Mouse (Mus musculus) embryonic facial prominence, embryonic 10.5 days (tissue): ENCODE results near the gene Plcb4. TPM values are rescaled to one million over a fixed set of nuclear protein-coding genes. Genes with fewer than 3 reads are reported as not detected.
"Not testable (repeated sequence)": the region's sequence is repeated elsewhere in the genome, so short reads cannot be mapped to it uniquely, and the experiment has no call there.

Experiments used
- DNase-seq: peaks from one replicate; pipeline ENCODE4 v3.0.0-alpha.2; 2017; ENCODE audit warnings: low spot score
- H3K27ac ChIP-seq: fragments of 300-500 bp; sonication (generic); replicated peaks from 2 replicates; pipeline ENCODE4 v1.5.1; 2016; ENCODE audit warnings: mild to moderate bottlenecking
- H3K27me3 ChIP-seq: fragments of 300-500 bp; sonication (generic); replicated peaks from 2 replicates; pipeline ENCODE4 v1.6.1; 2016; ENCODE audit warnings: low read depth, mild to moderate bottlenecking; ENCODE audit not compliant: poor library complexity, severe bottlenecking
- H3K36me3 ChIP-seq: fragments of 300-500 bp; sonication (generic); replicated peaks from 2 replicates; pipeline ENCODE4 v1.6.1; 2016; ENCODE audit warnings: mild to moderate bottlenecking, moderate library complexity
- H3K4me1 ChIP-seq: fragments of 300-500 bp; sonication (generic); 2 replicates; pipeline ENCODE4 v1.6.1; 2016
- H3K4me3 ChIP-seq: fragments of 300-500 bp; sonication (generic); 2 replicates; pipeline ENCODE4 v1.5.1; 2016; ENCODE audit warnings: mild to moderate bottlenecking, moderate library complexity
- H3K9me3 ChIP-seq: fragments of 300-500 bp; sonication (generic); 2 replicates; pipeline ENCODE4 v1.6.1; 2016; ENCODE audit warnings: mild to moderate bottlenecking
- WGBS: fragments of 180-500 bp; shearing (Covaris S2); methylation state at CpG from one replicate; pipeline ENCODE4 v1.1.7; 2016; 5-methylcytosine and 5-hydroxymethylcytosine counted together
- polyA plus RNA-seq: library from polyadenylated mRNA; unstranded; fragments of >200 nt; fragmentation: Nextera tagmentation; extraction: Ambion mirVana; gene quantifications from 2 replicates; pipeline ENCODE4 v1.2.1, GENCODE M21; 2016

Gene Plcb4
- polyA plus RNA-seq, 1 experiment from 2014 or later: 16.1 TPM

- Histone ChIP-seq H3K27me3 (no peaks in the 10 kb centered on the region), H3K27ac (no peak overlapping the region), H3K4me1 (peaks cover 9% of the 10 kb centered on the region), H3K9me3 (no peaks in the 10 kb centered on the region), H3K4me3 (no peak overlapping the region), H3K36me3 (no peaks in the 10 kb centered on the region)
- WGBS: 84% methylated on average over 6 of the region's 6 CpGs
- DNase-seq: no peak
Observed at GRCm38 (mm10) chr2:135885607-135886006, 226.8 kb downstream of the Plcb4 start.

GRCm38 (mm10) chr2:135886081-135886679 lies 227.4 kb downstream of the Plcb4 start:
- DNase-seq: no peak
- WGBS: 89% methylated on average over 9 of the region's 9 CpGs

GRCm38 (mm10) chr2:135887805-135888204 lies 229.0 kb downstream of the Plcb4 start:
- no peak for DNase-seq
- Histone ChIP-seq H3K4me3 (no peak overlapping the region), H3K27me3 (no peaks in the 10 kb centered on the region), H3K4me1 (no peaks in the 10 kb centered on the region), H3K36me3 (no peaks in the 10 kb centered on the region), H3K27ac (no peak overlapping the region), H3K9me3 (no peaks in the 10 kb centered on the region)
- 85% methylated on average over 2 of the region's 2 CpGs for WGBS

More at GRCm38 (mm10) chr2:135886081-135886679, 227.4 kb downstream of the Plcb4 start:
- H3K4me3 ChIP-seq: no peak overlapping the region
- no peaks in the 10 kb centered on the region for H3K9me3 ChIP-seq
- H3K36me3 ChIP-seq: no peaks in the 10 kb centered on the region
- no peaks in the 10 kb centered on the region for H3K27me3 ChIP-seq
- H3K27ac ChIP-seq: no peak overlapping the region
- H3K4me1 ChIP-seq: peaks cover 9% of the 10 kb centered on the region

- Histone ChIP-seq H3K36me3 (no peaks in the 10 kb centered on the region), H3K4me3 (no peak overlapping the region), H3K27me3 (no peaks in the 10 kb centered on the region), H3K4me1 (no peaks in the 10 kb centered on the region), H3K27ac (no peak overlapping the region), H3K9me3 (no peaks in the 10 kb centered on the region)
- DNase-seq: no peak
- 87% methylated on average over 4 of the region's 4 CpGs for WGBS
Observed at GRCm38 (mm10) chr2:135888206-135888605, 229.4 kb downstream of the Plcb4 start.

GRCm38 (mm10) chr2:135888767-135889166 lies 230.0 kb downstream of the Plcb4 start:
- WGBS: 82% methylated on average over 10 of the region's 10 CpGs

GRCm38 (mm10) chr2:135890083-135890482 lies 231.3 kb downstream of the Plcb4 start:
- WGBS: 82% methylated on average over 1 of the region's 1 CpGs
- no peaks in the 10 kb centered on the region for H3K36me3 ChIP-seq
- no peak overlapping the region for H3K27ac ChIP-seq
- no peak overlapping the region for H3K4me3 ChIP-seq
- no peaks in the 10 kb centered on the region for H3K4me1 ChIP-seq
- H3K9me3 ChIP-seq: no peaks in the 10 kb centered on the region
- no peaks in the 10 kb centered on the region for H3K27me3 ChIP-seq
- DNase-seq: no peak

More at GRCm38 (mm10) chr2:135888767-135889166, 230.0 kb downstream of the Plcb4 start:
- no peak for DNase-seq
- no peak overlapping the region for H3K4me3 ChIP-seq
- no peaks in the 10 kb centered on the region for H3K4me1 ChIP-seq
- no peaks in the 10 kb centered on the region for H3K36me3 ChIP-seq
- no peaks in the 10 kb centered on the region for H3K27me3 ChIP-seq
- no peaks in the 10 kb centered on the region for H3K9me3 ChIP-seq
- H3K27ac ChIP-seq: no peak overlapping the region

GRCm38 (mm10) chr2:135891097-135891496 lies 232.3 kb downstream of the Plcb4 start:
- 90% methylated on average over 10 of the region's 10 CpGs for WGBS
- H3K36me3 ChIP-seq: no peaks in the 10 kb centered on the region
- DNase-seq: no peak
- H3K4me3 ChIP-seq: no peak overlapping the region
- no peaks in the 10 kb centered on the region for H3K9me3 ChIP-seq
- H3K4me1 ChIP-seq: no peaks in the 10 kb centered on the region
- H3K27me3 ChIP-seq: no peaks in the 10 kb centered on the region
- H3K27ac ChIP-seq: no peak overlapping the region

- H3K4me3 ChIP-seq: no peak overlapping the region
- H3K27ac ChIP-seq: no peak overlapping the region
- no peak for DNase-seq
- no peaks in the 10 kb centered on the region for H3K36me3 ChIP-seq
- 86% methylated on average over 5 of the region's 5 CpGs for WGBS
- no peaks in the 10 kb centered on the region for H3K4me1 ChIP-seq
- H3K9me3 ChIP-seq: no peaks in the 10 kb centered on the region
- no peaks in the 10 kb centered on the region for H3K27me3 ChIP-seq
Observed at GRCm38 (mm10) chr2:135891686-135892085, 232.9 kb downstream of the Plcb4 start.

GRCm38 (mm10) chr2:135894582-135894981 lies 235.8 kb downstream of the Plcb4 start:
- H3K4me3 ChIP-seq: no peak overlapping the region
- H3K27me3 ChIP-seq: no peaks in the 10 kb centered on the region
- H3K9me3 ChIP-seq: no peaks in the 10 kb centered on the region
- H3K36me3 ChIP-seq: no peaks in the 10 kb centered on the region
- WGBS: 83% methylated on average over 2 of the region's 2 CpGs
- no peaks in the 10 kb centered on the region for H3K4me1 ChIP-seq
- no peak for DNase-seq
- H3K27ac ChIP-seq: no peak overlapping the region

GRCm38 (mm10) chr2:135898025-135898424 lies 239.2 kb downstream of the Plcb4 start:
- Histone ChIP-seq H3K9me3 (no peaks in the 10 kb centered on the region), H3K4me1 (peaks cover 1% of the 10 kb centered on the region; the same call in 1 of the 2 replicates), H3K36me3 (no peaks in the 10 kb centered on the region), H3K4me3 (no peak overlapping the region), H3K27me3 (no peaks in the 10 kb centered on the region), H3K27ac (no peak overlapping the region)
- no peak for DNase-seq
- 61% methylated on average over 4 of the region's 4 CpGs for WGBS

GRCm38 (mm10) chr2:135899931-135900330 lies 241.1 kb downstream of the Plcb4 start:
- H3K9me3 ChIP-seq, H3K36me3 ChIP-seq, H3K4me3 ChIP-seq, H3K4me1 ChIP-seq, DNase-seq, H3K27me3 ChIP-seq, H3K27ac ChIP-seq: not testable (repeated sequence)
- WGBS: 86% methylated on average over 4 of the region's 4 CpGs

GRCm38 (mm10) chr2:135901015-135901414 lies 242.2 kb downstream of the Plcb4 start:
- H3K36me3 ChIP-seq: no peaks in the 10 kb centered on the region
- 91% methylated on average over 4 of the region's 4 CpGs for WGBS
- H3K4me1 ChIP-seq: peaks cover 3% of the 10 kb centered on the region
- H3K27me3 ChIP-seq: no peaks in the 10 kb centered on the region
- no peak overlapping the region for H3K4me3 ChIP-seq
- no peak for DNase-seq
- H3K9me3 ChIP-seq: no peaks in the 10 kb centered on the region
- H3K27ac ChIP-seq: no peak overlapping the region

- no peak for DNase-seq
- Histone ChIP-seq H3K27me3 (no peaks in the 10 kb centered on the region), H3K4me1 (peaks cover 3% of the 10 kb centered on the region), H3K36me3 (no peaks in the 10 kb centered on the region), H3K27ac (no peak overlapping the region), H3K4me3 (no peak overlapping the region), H3K9me3 (no peaks in the 10 kb centered on the region)
- WGBS: 57% methylated on average over 4 of the region's 4 CpGs
Observed at GRCm38 (mm10) chr2:135904262-135904661, 245.5 kb downstream of the Plcb4 start.
